9 mouse cellular contexts compared by ENCODE assay signal in genomic region chr11:95366280-95366897, GRCm38 (mm10). TPM values are rescaled to one million over a fixed set of nuclear protein-coding genes. Genes with fewer than 3 reads are reported as not detected.
DNase-seq lines count a peak whose midpoint lies in the region; ATAC-seq and TF ChIP-seq lines count a peak whose summit lies in the region.
"Had no signal": no experiment of that assay in that cellular context is flagged by ENCODE, and none has a peak within 500 bp of the region (broad histone marks: within the 10 kb centered on the region; RNA-seq: fewer than 3 reads in every experiment).

No protein-coding gene starts in this region.

- H3K4me1 ChIP-seq in kidney, adult 2 months (ENCODE audit: control insufficient read depth, insufficient read depth, low read length): peaks cover 15% of the 10 kb centered on the region
- H3K4me1 ChIP-seq: neural tube, embryonic 13.5 days had no signal

- peak; percentile 28 for DNase-seq in kidney, adult 2 months
- no peak for DNase-seq in kidney, adult 8-10 months
- DNase-seq in brain, embryonic 14.5 days (ENCODE audit: low read depth): peak; percentile 55
- DNase-seq in heart, postnatal 4 days: peak; percentile 48
- DNase-seq in spleen, postnatal 14 days (ENCODE audit: low spot score in 2 of 2): no peak
- DNase-seq in adrenal gland, adult 8-10 months: no peak

- 0 out of 2 replicates have a peak, but pooled peaks have one; percentile 21 for TF ChIP-seq CTCF in kidney, adult 2 months (conservative IDR thresholded peaks at IDR 0.05; ENCODE audit: insufficient read depth, insufficient read length, low read depth, low read length)
- TF ChIP-seq CTCF in brain, embryonic 14.5 days (IDR thresholded peaks at IDR 0.05; ENCODE audit: borderline replicate concordance, extremely low read depth, insufficient read depth, insufficient read length): no peak

- H3K4me3 ChIP-seq in kidney, adult 2 months (ENCODE audit: insufficient read depth, low read depth, low read length): no peak overlapping the region
- H3K4me3 ChIP-seq: neural tube, embryonic 13.5 days had no signal

- WGBS in kidney, adult 2 months: 75% methylated on average over 6 of the region's 6 CpGs

- H3K27ac ChIP-seq in kidney, adult 2 months (ENCODE audit: insufficient read depth, low read depth, low read length): peak overlapping the region; percentile 3; the same call in 1 of the 2 replicates

- TF ChIP-seq POLR2A in kidney, adult 2 months (IDR thresholded peaks at IDR 0.05; ENCODE audit: low read depth, low read length): no peak
- TF ChIP-seq POLR2A in brain, embryonic 14.5 days (IDR thresholded peaks at IDR 0.05; ENCODE audit: borderline replicate concordance, extremely low read depth, insufficient read depth, insufficient read length, poor library complexity, severe bottlenecking): no peak

- no peaks in the 10 kb centered on the region for H3K36me3 ChIP-seq in kidney, adult 2 months (ENCODE audit: control insufficient read depth, insufficient read depth, low read length)
- H3K36me3 ChIP-seq: neural tube, embryonic 13.5 days had no signal

- H3K27me3 ChIP-seq in kidney, adult 2 months (replicated peaks; ENCODE audit: control insufficient read depth, insufficient read depth, low read length): no peaks in the 10 kb centered on the region
- H3K27me3 ChIP-seq: neural tube, embryonic 13.5 days had no signal

- 0 out of 2 replicates have a peak, but pooled peaks have one; percentile 1 for ATAC-seq in monocyte, adult 5-6 weeks (replicated peaks; ENCODE audit: insufficient number of reproducible peaks, low FRiP score, low TSS enrichment, poor library complexity, severe bottlenecking)
- no peak for ATAC-seq in erythroblast, adult 5-6 weeks (replicated peaks; ENCODE audit: low FRiP score, poor library complexity, severe bottlenecking)

RNA-seq across cellular contexts. Expression of gene Slc35b1, which starts 18.1 kb away (rescaled TPM):
- polyA plus RNA-seq in kidney, adult 2 months (2012; rRNA removed): 63.6 and 70.6 TPM in 2 replicates
- 116 and 157 TPM in 2 replicates for polyA plus RNA-seq in brain, embryonic 14.5 days (2012; rRNA removed)
- total RNA-seq in heart, postnatal 4 days (2021): 10 to 100 TPM; 57.1 to 60.5 TPM
- total RNA-seq in monocyte, adult 5-6 weeks (2017): 42.2 to 79.4 TPM (median 58.1 TPM) in 3 replicates
- total RNA-seq in erythroblast, adult 5-6 weeks (2015; ENCODE audit: low replicate concordance): 20.8 and 23.0 TPM in 2 replicates
- total RNA-seq in erythroblast, adult 5-6 weeks (2017; ENCODE audit: low replicate concordance): 31.4 and 40.6 TPM in 2 replicates
- total RNA-seq in adrenal gland, adult 8-10 months (2022): 10 to 100 TPM; 62.7 to 88.9 (median 78.0) TPM

RNA-seq across cellular contexts. Expression of gene Fam117a, which starts 29.6 kb away (rescaled TPM):
- polyA plus RNA-seq in kidney, adult 2 months (2012; rRNA removed): 20.8 and 22.7 TPM in 2 replicates
- 9.9 and 14.4 TPM in 2 replicates for polyA plus RNA-seq in brain, embryonic 14.5 days (2012; rRNA removed)
- 10 to 100 TPM in 1 of 2 experiments, 1 to 10 TPM in 1; 8.4 to 11.5 TPM for total RNA-seq in heart, postnatal 4 days (2021)
- 18.7 to 46.1 TPM (median 31.6 TPM) in 3 replicates for total RNA-seq in monocyte, adult 5-6 weeks (2017)
- total RNA-seq in erythroblast, adult 5-6 weeks (2015; ENCODE audit: low replicate concordance): 321 and 423 TPM in 2 replicates
- total RNA-seq in erythroblast, adult 5-6 weeks (2017; ENCODE audit: low replicate concordance): 386 and 450 TPM in 2 replicates
- 10 to 100 TPM; 14.7 to 21.4 (median 18.0) TPM for total RNA-seq in adrenal gland, adult 8-10 months (2022)

RNA-seq across cellular contexts. Expression of gene Spop, which starts 47.5 kb away (rescaled TPM):
- polyA plus RNA-seq in kidney, adult 2 months (2012; rRNA removed): 43.0 and 66.4 TPM in 2 replicates
- polyA plus RNA-seq in brain, embryonic 14.5 days (2012; rRNA removed): 44.8 and 71.4 TPM in 2 replicates
- total RNA-seq in heart, postnatal 4 days (2021): 100 to 1,000 TPM; 111 to 133 TPM
- total RNA-seq in monocyte, adult 5-6 weeks (2017): 68.6 to 98.9 TPM (median 97.4 TPM) in 3 replicates
- 38.9 and 51.9 TPM in 2 replicates for total RNA-seq in erythroblast, adult 5-6 weeks (2015; ENCODE audit: low replicate concordance)
- 43.5 and 60.1 TPM in 2 replicates for total RNA-seq in erythroblast, adult 5-6 weeks (2017; ENCODE audit: low replicate concordance)
- total RNA-seq in adrenal gland, adult 8-10 months (2022): 100 to 1,000 TPM; 160 to 216 (median 189) TPM

RNA-seq across cellular contexts. Expression of gene Kat7, which starts 56.3 kb away (rescaled TPM):
- polyA plus RNA-seq in kidney, adult 2 months (2012; rRNA removed): 27.3 and 30.0 TPM in 2 replicates
- polyA plus RNA-seq in brain, embryonic 14.5 days (2012; rRNA removed): 48.5 and 50.9 TPM in 2 replicates
- 10 to 100 TPM; 52.9 to 54.3 TPM for total RNA-seq in heart, postnatal 4 days (2021)
- 72.7 to 88.8 TPM (median 87.7 TPM) in 3 replicates for total RNA-seq in monocyte, adult 5-6 weeks (2017)
- 33.8 and 39.3 TPM in 2 replicates for total RNA-seq in erythroblast, adult 5-6 weeks (2015; ENCODE audit: low replicate concordance)
- total RNA-seq in erythroblast, adult 5-6 weeks (2017; ENCODE audit: low replicate concordance): 41.5 and 65.5 TPM in 2 replicates
- total RNA-seq in adrenal gland, adult 8-10 months (2022): 10 to 100 TPM; 50.4 to 86.8 (median 73.7) TPM

Comparison
In these comparisons a context has a peak if more than half of its experiments do, and no peak if none do; other contexts are left out.
1. DNase-seq: peak in kidney, adult 2 months (single experiment), brain, embryonic 14.5 days (single experiment) and heart, postnatal 4 days (single experiment); none in kidney, adult 8-10 months (0 of 2), spleen, postnatal 14 days (0 of 2) and adrenal gland, adult 8-10 months (single experiment).